Mouse (Mus musculus) kidney, embryonic 14.5 days (tissue): ENCODE measurements around the gene Mbnl2. TPM values are rescaled to one million over a fixed set of nuclear protein-coding genes. Genes with fewer than 3 reads are reported as not detected.
A peak's percentile ranks its signal among the peaks of the same experiment; 100 is the strongest.

Source experiments
- ATAC-seq: fragments of 200-750 bp; cut with Nextera tagmentation; 2 replicates; pipeline ENCODE4 v1.8.0; 2017; ENCODE audit warnings: moderate number of reproducible peaks, mild to moderate bottlenecking, moderate TSS enrichment, moderate library complexity; ENCODE audit not compliant: low FRiP score, low TSS enrichment
- H3K27ac ChIP-seq: fragments of 300-500 bp; sonication (generic); 2 replicates; pipeline ENCODE4 v1.5.1; 2014; ENCODE audit warnings: low read depth, mild to moderate bottlenecking, low read length, moderate library complexity, mixed read lengths
- H3K27me3 ChIP-seq: fragments of 300-500 bp; sonication (generic); 2 replicates; pipeline ENCODE4 v1.6.1; 2014; ENCODE audit warnings: mild to moderate bottlenecking, low read length; ENCODE audit not compliant: control insufficient read depth, insufficient read depth
- H3K36me3 ChIP-seq: fragments of 300-500 bp; sonication (generic); 2 replicates; pipeline ENCODE4 v1.6.1; 2014; ENCODE audit warnings: low read length, mixed read lengths; ENCODE audit not compliant: control insufficient read depth, insufficient read depth
- H3K4me1 ChIP-seq: fragments of 300-500 bp; sonication (generic); 2 replicates; pipeline ENCODE4 v1.6.1; 2014; ENCODE audit warnings: low read length, mixed read lengths; ENCODE audit not compliant: control insufficient read depth, insufficient read depth
- H3K4me2 ChIP-seq: fragments of 300-500 bp; sonication (generic); replicated peaks from 2 replicates; pipeline ENCODE4 v1.6.1; 2014; ENCODE audit warnings: low read depth, mild to moderate bottlenecking, low read length
- H3K4me3 ChIP-seq: fragments of 300-500 bp; sonication (generic); 2 replicates; pipeline ENCODE4 v1.5.1; 2014; ENCODE audit warnings: mild to moderate bottlenecking, low read length
- H3K9ac ChIP-seq: fragments of 300-500 bp; sonication (generic); 2 replicates; pipeline ENCODE4 v1.6.1; 2014; ENCODE audit warnings: low read depth, mild to moderate bottlenecking, low read length, moderate library complexity
- H3K9me3 ChIP-seq: fragments of 300-500 bp; sonication (generic); 2 replicates; pipeline ENCODE4 v1.6.1; 2016; ENCODE audit warnings: low read length; ENCODE audit not compliant: control insufficient read depth
- WGBS: fragments of 180-500 bp; shearing (Covaris S2); extraction: QIAGEN DNeasy Blood & Tissue Kit; methylation state at CpG from one replicate; pipeline ENCODE4 v1.1.7; 2014; 5-methylcytosine and 5-hydroxymethylcytosine counted together
- polyA plus RNA-seq: library from polyadenylated mRNA; unstranded; fragments of >200 nt; fragmentation: Nextera tagmentation; extraction: Ambion mirVana; gene quantifications from 2 replicates; pipeline ENCODE4 v1.2.1, GENCODE M21; 2014

Gene Mbnl2
- polyA plus RNA-seq, 1 experiment from 2014 or later, result 84.9 TPM

- ATAC-seq, result no peak
- Histone ChIP-seq H3K9ac (no peak overlapping the region), H3K4me3 (no peak overlapping the region), H3K27me3 (no peaks in the 10 kb centered on the region), H3K4me2 (no peak overlapping the region), H3K4me1 (0 out of 2 replicates have a peak, but pooled peaks cover 6% of the 10 kb centered on the region), H3K9me3 (no peaks in the 10 kb centered on the region), H3K27ac (no peak overlapping the region), H3K36me3 (peaks cover 4% of the 10 kb centered on the region; the same call in 1 of the 2 replicates)
- 87% methylated on average over 19 of the region's 19 CpGs for WGBS
Measured at GRCm38 (mm10) chr14:120324883-120325480, 49.5 kb downstream of the Mbnl2 start.

GRCm38 (mm10) chr14:120325673-120326072 is 50.2 kb downstream of the Mbnl2 start:
- no peak for ATAC-seq
- 83% methylated on average over 5 of the region's 5 CpGs for WGBS
- Histone ChIP-seq H3K36me3 (peaks cover 4% of the 10 kb centered on the region; the same call in 1 of the 2 replicates), H3K27ac (no peak overlapping the region), H3K4me2 (no peak overlapping the region), H3K9me3 (no peaks in the 10 kb centered on the region), H3K9ac (no peak overlapping the region), H3K27me3 (no peaks in the 10 kb centered on the region), H3K4me1 (peaks cover 9% of the 10 kb centered on the region; the same call in 1 of the 2 replicates), H3K4me3 (no peak overlapping the region)

GRCm38 (mm10) chr14:120330454-120330853 is 55.0 kb downstream of the Mbnl2 start:
- Histone ChIP-seq H3K4me2 (no peak overlapping the region), H3K27me3 (no peaks in the 10 kb centered on the region), H3K9ac (no peak overlapping the region), H3K9me3 (no peaks in the 10 kb centered on the region), H3K4me3 (no peak overlapping the region), H3K4me1 (peaks cover 22% of the 10 kb centered on the region), H3K27ac (no peak overlapping the region), H3K36me3 (0 out of 2 replicates have a peak, but pooled peaks cover 4% of the 10 kb centered on the region)
- ATAC-seq, result 0 out of 2 replicates have a peak, but pooled peaks have one; percentile 17
- 63% methylated on average over 12 of the region's 12 CpGs for WGBS

GRCm38 (mm10) chr14:120330881-120331514 is 55.5 kb downstream of the Mbnl2 start:
- 84% methylated on average over 13 of the region's 13 CpGs for WGBS

DNA sequence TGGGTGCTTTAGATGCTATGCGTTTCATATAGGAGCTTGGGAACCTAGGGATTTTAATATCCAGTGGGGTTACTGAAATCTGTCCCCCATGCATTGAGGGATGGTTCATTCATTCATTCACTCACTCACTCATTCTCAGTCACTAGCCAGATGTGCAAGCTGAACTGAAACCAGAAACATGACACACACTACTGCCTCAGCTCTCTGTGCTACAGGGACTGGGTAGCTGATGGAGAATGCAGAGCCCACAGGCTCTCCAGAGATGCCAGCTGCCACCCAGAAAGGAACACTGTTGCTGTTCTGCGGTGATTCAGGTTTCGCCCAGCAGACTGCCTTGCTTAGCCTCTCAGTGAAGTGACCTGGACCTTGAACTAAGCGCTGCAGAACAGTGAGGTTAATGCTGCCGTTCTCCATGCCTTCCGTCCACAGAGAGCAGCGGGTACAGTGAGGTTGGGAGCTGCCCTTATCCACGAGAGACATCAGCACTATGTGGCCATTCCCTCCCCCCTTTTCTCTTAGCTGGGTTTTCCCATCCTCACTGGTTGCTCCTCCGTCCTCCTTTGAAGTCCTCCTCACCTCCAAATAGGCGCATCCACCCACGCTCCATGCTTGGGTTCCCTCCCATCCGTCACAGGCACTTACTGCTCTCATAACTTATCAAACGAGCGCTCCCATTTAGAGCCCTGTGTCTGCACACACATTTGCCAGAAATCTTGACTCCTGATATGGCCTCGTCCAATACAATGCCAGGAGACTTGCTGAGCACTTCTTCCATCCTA is 58.2 kb downstream of the Mbnl2 start:
- WGBS, result 57% methylated on average over 15 of the region's 15 CpGs
- H3K4me2 ChIP-seq, result no peak overlapping the region
- peaks cover 48% of the 10 kb centered on the region for H3K4me1 ChIP-seq
- no peaks in the 10 kb centered on the region for H3K27me3 ChIP-seq
- H3K9ac ChIP-seq, result no peak overlapping the region
- H3K9me3 ChIP-seq, result no peaks in the 10 kb centered on the region
- H3K36me3 ChIP-seq, result no peaks in the 10 kb centered on the region
- no peak for ATAC-seq
- H3K27ac ChIP-seq, result no peak overlapping the region
- H3K4me3 ChIP-seq, result no peak overlapping the region

More at GRCm38 (mm10) chr14:120330881-120331514, 55.5 kb downstream of the Mbnl2 start:
- Histone ChIP-seq H3K9me3 (no peaks in the 10 kb centered on the region), H3K9ac (no peak overlapping the region), H3K4me2 (no peak overlapping the region), H3K4me1 (peaks cover 26% of the 10 kb centered on the region), H3K27me3 (no peaks in the 10 kb centered on the region), H3K27ac (no peak overlapping the region), H3K4me3 (no peak overlapping the region), H3K36me3 (no peaks in the 10 kb centered on the region)
- no peak for ATAC-seq

GRCm38 (mm10) chr14:120335366-120335765 is 59.9 kb downstream of the Mbnl2 start:
- no peak overlapping the region for H3K9ac ChIP-seq
- H3K4me3 ChIP-seq, result no peak overlapping the region
- no peaks in the 10 kb centered on the region for H3K9me3 ChIP-seq
- no peak overlapping the region for H3K4me2 ChIP-seq
- WGBS, result 59% methylated on average over 9 of the region's 9 CpGs
- peaks cover 43% of the 10 kb centered on the region for H3K4me1 ChIP-seq
- ATAC-seq, result no peak
- H3K27me3 ChIP-seq, result no peaks in the 10 kb centered on the region
- H3K27ac ChIP-seq, result no peak overlapping the region
- H3K36me3 ChIP-seq, result no peaks in the 10 kb centered on the region

- Histone ChIP-seq H3K9me3 (no peaks in the 10 kb centered on the region), H3K9ac (no peak overlapping the region), H3K27ac (peak overlapping the region; percentile 34; the same call in 1 of the 2 replicates), H3K4me3 (no peak overlapping the region), H3K36me3 (no peaks in the 10 kb centered on the region), H3K4me2 (no peak overlapping the region), H3K4me1 (peaks cover 42% of the 10 kb centered on the region), H3K27me3 (no peaks in the 10 kb centered on the region)
- ATAC-seq, result peak; percentile 44; the same call in 1 of the 2 replicates
- 31% methylated on average over 6 of the region's 6 CpGs for WGBS
Measured at GRCm38 (mm10) chr14:120335871-120336270, 60.4 kb downstream of the Mbnl2 start.

DNA sequence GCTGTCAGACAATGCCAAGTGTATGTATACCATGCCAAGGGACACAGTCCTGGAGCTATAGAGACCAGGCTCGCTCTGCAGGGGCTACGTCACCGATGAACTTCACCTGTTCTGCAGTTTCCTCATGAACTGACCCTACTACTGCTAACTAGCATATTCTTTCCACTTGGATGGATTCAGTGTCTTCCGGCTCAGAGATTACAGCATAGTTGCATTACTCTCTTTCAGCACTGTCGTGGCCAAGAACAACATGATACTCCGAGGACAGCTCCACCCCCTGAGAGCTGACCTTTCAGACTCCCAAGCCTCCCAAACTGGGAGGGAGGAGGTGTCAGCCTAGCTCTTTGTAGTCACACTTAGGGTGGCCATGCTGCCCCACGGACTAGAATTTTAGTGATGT is 60.9 kb downstream of the Mbnl2 start:
- Histone ChIP-seq H3K4me2 (no peak overlapping the region), H3K36me3 (no peaks in the 10 kb centered on the region), H3K4me3 (no peak overlapping the region), H3K9me3 (no peaks in the 10 kb centered on the region), H3K9ac (no peak overlapping the region), H3K27ac (peak overlapping the region; percentile 34; the same call in 1 of the 2 replicates), H3K27me3 (no peaks in the 10 kb centered on the region), H3K4me1 (peaks cover 42% of the 10 kb centered on the region)
- ATAC-seq, result peak; percentile 81
- 18% methylated on average over 7 of the region's 7 CpGs for WGBS
